Mouse (Mus musculus) liver, embryonic 14.5 days (tissue): ENCODE data around the gene Hoxd3.

Experiments
- CTCF ChIP-seq: IDR thresholded peaks from 2 replicates; pipeline ENCODE4 v1.5.1; 2016; ENCODE audit warnings: antibody characterized with exemption, low read depth, control low read depth
- EP300 ChIP-seq: IDR thresholded peaks from 2 replicates; pipeline ENCODE4 v1.6.1; 2016; ENCODE audit warnings: antibody characterized with exemption, low read depth

DNA sequence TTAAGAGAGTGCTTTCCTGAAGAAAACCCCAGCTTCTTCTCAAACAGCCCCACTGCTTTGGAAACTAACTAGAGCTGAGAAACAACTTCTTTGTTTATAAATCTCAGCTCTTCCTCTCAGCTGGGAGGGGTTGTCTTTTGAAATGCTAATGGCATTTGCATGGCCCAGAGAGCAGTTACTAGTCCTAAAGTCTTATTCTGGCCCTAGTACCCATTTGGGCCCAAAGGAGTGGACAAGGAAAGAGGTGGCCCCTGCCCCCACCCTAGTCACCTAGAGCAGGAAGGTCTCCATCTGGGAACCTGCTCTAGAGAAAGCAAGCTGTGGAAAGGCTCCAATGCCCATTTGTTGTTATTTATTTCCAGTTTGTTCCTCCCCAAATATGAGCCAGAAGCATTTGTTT is 19.3 kb downstream of the Hoxd3 start:
- TF ChIP-seq CTCF (no peak), EP300 (no peak)
